Mouse (Mus musculus): ENCODE data around the gene Mgam. TPM values are rescaled to one million over a fixed set of nuclear protein-coding genes. Genes with fewer than 3 reads are reported as not detected.

Mgam gene
- polyA plus RNA-seq, 1 experiment from 2014 or later = not detected

GRCm38 (mm10) chr6:40774656-40775055, 146.0 kb downstream of the Mgam start:
- Histone ChIP-seq H3K4me1 (replicated peaks) (no peaks in the 10 kb centered on the region), H3K4me3 (no peak overlapping the region), H3K36me3 (no peaks in the 10 kb centered on the region), H3K27me3 (ENCODE audit: insufficient read depth, poor library complexity, severe bottlenecking) (no peaks in the 10 kb centered on the region), H3K27ac (no peak overlapping the region), H3K9me3 (no peaks in the 10 kb centered on the region)
- DNase-seq (ENCODE audit: low spot score) = no peak
- 86% methylated on average over 3 of the region's 3 CpGs for WGBS

- WGBS = 87% methylated on average over 4 of the region's 4 CpGs
These were observed 149.8 kb downstream of the Mgam start for GRCm38 (mm10) chr6:40778458-40778857.

DNA sequence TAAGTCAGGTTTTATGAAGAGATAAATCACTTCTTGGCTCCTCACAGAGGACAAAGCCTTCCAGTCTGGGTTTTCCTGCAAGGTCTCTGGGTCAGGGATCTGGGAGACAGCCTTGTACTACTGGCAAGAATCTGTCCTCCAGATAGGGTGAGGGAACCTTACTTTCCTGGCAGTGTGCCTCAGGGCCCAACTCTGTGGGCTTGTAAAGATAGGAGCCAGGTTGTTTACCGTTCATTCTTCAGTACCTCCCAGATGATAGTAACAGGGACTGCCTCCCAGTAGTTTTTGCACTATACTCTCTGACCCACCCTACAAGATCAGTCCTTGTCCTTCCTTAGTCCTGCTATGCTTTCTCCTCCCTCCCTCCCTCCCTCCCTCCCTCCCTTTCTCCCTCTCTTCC, 155.0 kb downstream of the Mgam start:
- no peak for DNase-seq (ENCODE audit: low spot score)
- no peak overlapping the region for H3K4me3 ChIP-seq
- H3K9me3 ChIP-seq = no peaks in the 10 kb centered on the region
- WGBS = 82% methylated on average over 1 of the region's 1 CpGs
- no peaks in the 10 kb centered on the region for H3K36me3 ChIP-seq
- H3K4me1 ChIP-seq (replicated peaks) = no peaks in the 10 kb centered on the region
- H3K27me3 ChIP-seq (ENCODE audit: insufficient read depth, poor library complexity, severe bottlenecking) = no peaks in the 10 kb centered on the region
- no peak overlapping the region for H3K27ac ChIP-seq

More at GRCm38 (mm10) chr6:40778458-40778857, 149.8 kb downstream of the Mgam start:
- Histone ChIP-seq H3K4me1 (replicated peaks) (no peaks in the 10 kb centered on the region), H3K27me3 (ENCODE audit: insufficient read depth, poor library complexity, severe bottlenecking) (no peaks in the 10 kb centered on the region), H3K4me3 (no peak overlapping the region), H3K36me3 (no peaks in the 10 kb centered on the region), H3K9me3 (no peaks in the 10 kb centered on the region), H3K27ac (no peak overlapping the region)
- no peak for DNase-seq (ENCODE audit: low spot score)

GRCm38 (mm10) chr6:40784378-40784777, 155.7 kb downstream of the Mgam start:
- Histone ChIP-seq H3K36me3 (no peaks in the 10 kb centered on the region), H3K27me3 (ENCODE audit: insufficient read depth, poor library complexity, severe bottlenecking) (no peaks in the 10 kb centered on the region), H3K4me1 (replicated peaks) (no peaks in the 10 kb centered on the region), H3K27ac (no peak overlapping the region), H3K4me3 (no peak overlapping the region), H3K9me3 (no peaks in the 10 kb centered on the region)
- WGBS = 87% methylated on average over 3 of the region's 3 CpGs
- DNase-seq (ENCODE audit: low spot score) = no peak

DNA sequence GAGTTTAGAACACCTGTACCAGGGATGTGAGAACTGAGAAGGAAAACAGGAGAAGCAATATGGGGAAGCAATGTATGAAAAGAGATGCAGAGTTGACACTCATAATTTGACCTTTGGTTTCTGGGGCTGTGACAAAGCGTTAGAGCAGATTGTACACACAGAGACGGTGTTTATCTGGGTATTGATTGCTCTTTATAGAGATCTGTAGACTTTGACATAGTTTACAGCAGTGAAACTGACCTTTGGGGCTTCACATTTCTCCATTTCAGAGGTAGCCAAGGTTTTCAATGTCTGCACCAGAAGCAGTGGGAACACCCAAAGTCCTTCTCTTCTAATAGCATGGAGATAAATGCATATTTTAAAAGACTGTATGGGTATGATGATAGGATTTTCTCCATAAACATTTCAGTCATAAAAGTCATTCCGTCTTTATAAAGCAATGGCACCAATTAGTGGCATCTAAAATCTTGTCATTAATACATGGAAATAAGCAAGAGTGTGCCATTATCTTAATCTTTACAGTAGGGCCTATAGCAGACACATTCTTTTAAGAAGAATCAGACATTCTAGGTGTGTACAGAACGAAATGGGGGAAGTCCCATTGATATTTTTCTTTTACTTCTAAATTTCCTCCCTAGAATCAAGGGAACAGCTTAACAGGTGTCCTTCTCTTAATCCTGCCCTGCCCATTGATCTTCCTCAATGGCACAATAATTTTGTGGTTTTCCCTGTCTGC, 166.6 kb downstream of the Mgam start:
- H3K4me1 ChIP-seq (replicated peaks) = no peaks in the 10 kb centered on the region
- 79% methylated on average over 4 of the region's 4 CpGs for WGBS
- H3K27ac ChIP-seq = no peak overlapping the region
- no peaks in the 10 kb centered on the region for H3K27me3 ChIP-seq (ENCODE audit: insufficient read depth, poor library complexity, severe bottlenecking)
- no peak for DNase-seq (ENCODE audit: low spot score)
- H3K4me3 ChIP-seq = no peak overlapping the region
- H3K9me3 ChIP-seq = no peaks in the 10 kb centered on the region
- H3K36me3 ChIP-seq = no peaks in the 10 kb centered on the region

GRCm38 (mm10) chr6:40818237-40818902, 189.7 kb downstream of the Mgam start:
- Histone ChIP-seq H3K4me3 (no peak overlapping the region), H3K9me3 (no peaks in the 10 kb centered on the region), H3K27me3 (ENCODE audit: insufficient read depth, poor library complexity, severe bottlenecking) (no peaks in the 10 kb centered on the region), H3K36me3 (no peaks in the 10 kb centered on the region), H3K27ac (no peak overlapping the region), H3K4me1 (replicated peaks) (no peaks in the 10 kb centered on the region)
- DNase-seq (ENCODE audit: low spot score) = no peak
- 89% methylated on average over 5 of the region's 5 CpGs for WGBS

Other genes starting within 250 kb of the Mgam start
- 10.1 and 12.4 TPM in 2 replicates for gene E330009J07Rik, start 192.7 kb upstream of the Mgam start, polyA plus RNA-seq (2016; fragmentation: Nextera tagmentation; extraction: Ambion mirVana)
- gene Wee2, start 189.7 kb upstream of the Mgam start, polyA plus RNA-seq (2016; fragmentation: Nextera tagmentation; extraction: Ambion mirVana) = 0.21 TPM in 1 of 2 replicates, not detected in the other
- gene Ssbp1, start 157.5 kb upstream of the Mgam start, polyA plus RNA-seq (2016; fragmentation: Nextera tagmentation; extraction: Ambion mirVana) = 175 and 200 TPM in 2 replicates
- not detected in 2 replicates for gene Tas2r137, start 137.6 kb upstream of the Mgam start, polyA plus RNA-seq (2016; fragmentation: Nextera tagmentation; extraction: Ambion mirVana)
- 0.30 TPM in 1 of 2 replicates, not detected in the other for gene Tas2r108, start 135.3 kb upstream of the Mgam start, polyA plus RNA-seq (2016; fragmentation: Nextera tagmentation; extraction: Ambion mirVana)
- not detected in 2 replicates for gene Prss37, start 109.3 kb upstream of the Mgam start, polyA plus RNA-seq (2016; fragmentation: Nextera tagmentation; extraction: Ambion mirVana)
- 0.17 and 0.18 TPM in 2 replicates for gene Olfr461, start 73.8 kb upstream of the Mgam start, polyA plus RNA-seq (2016; fragmentation: Nextera tagmentation; extraction: Ambion mirVana)
- not detected in 2 replicates for gene Olfr460, start 59.3 kb upstream of the Mgam start, polyA plus RNA-seq (2016; fragmentation: Nextera tagmentation; extraction: Ambion mirVana)
- gene Clec5a, start 43.0 kb upstream of the Mgam start, polyA plus RNA-seq (2016; fragmentation: Nextera tagmentation; extraction: Ambion mirVana) = 0.34 and 0.76 TPM in 2 replicates
- not detected in 2 replicates for gene Tas2r138, start 15.5 kb upstream of the Mgam start, polyA plus RNA-seq (2016; fragmentation: Nextera tagmentation; extraction: Ambion mirVana)

Measured in hindbrain, embryonic 10.5 days (tissue).